Mouse (Mus musculus) MEL (cell line): ENCODE measurements around the gene Rasl12.

Source experiments
- CTCF ChIP-seq, 3 experiments: IDR thresholded peaks in 2 of 3; conservative IDR thresholded peaks in 1 of 3; 2 replicates each; pipeline ENCODE4 v1.5.1; 2011 to 2012; ENCODE audit warnings: low read length in 3 of 3, low read depth in 2 of 3, mild to moderate bottlenecking in 2 of 3, improper control_type of control experiment in 1 of 3, inconsistent platforms in 1 of 3, mixed read lengths in 1 of 3, moderate library complexity in 1 of 3; ENCODE audit not compliant: control insufficient read depth in 1 of 3, insufficient read depth in 1 of 3, poor library complexity in 1 of 3, severe bottlenecking in 1 of 3
- USF1 ChIP-seq: IDR thresholded peaks from 2 replicates; pipeline ENCODE4 v1.6.1; 2014; ENCODE audit warnings: low read depth, mild to moderate bottlenecking, inconsistent platforms, low read length, improper control_type of control experiment, moderate library complexity

DNA sequence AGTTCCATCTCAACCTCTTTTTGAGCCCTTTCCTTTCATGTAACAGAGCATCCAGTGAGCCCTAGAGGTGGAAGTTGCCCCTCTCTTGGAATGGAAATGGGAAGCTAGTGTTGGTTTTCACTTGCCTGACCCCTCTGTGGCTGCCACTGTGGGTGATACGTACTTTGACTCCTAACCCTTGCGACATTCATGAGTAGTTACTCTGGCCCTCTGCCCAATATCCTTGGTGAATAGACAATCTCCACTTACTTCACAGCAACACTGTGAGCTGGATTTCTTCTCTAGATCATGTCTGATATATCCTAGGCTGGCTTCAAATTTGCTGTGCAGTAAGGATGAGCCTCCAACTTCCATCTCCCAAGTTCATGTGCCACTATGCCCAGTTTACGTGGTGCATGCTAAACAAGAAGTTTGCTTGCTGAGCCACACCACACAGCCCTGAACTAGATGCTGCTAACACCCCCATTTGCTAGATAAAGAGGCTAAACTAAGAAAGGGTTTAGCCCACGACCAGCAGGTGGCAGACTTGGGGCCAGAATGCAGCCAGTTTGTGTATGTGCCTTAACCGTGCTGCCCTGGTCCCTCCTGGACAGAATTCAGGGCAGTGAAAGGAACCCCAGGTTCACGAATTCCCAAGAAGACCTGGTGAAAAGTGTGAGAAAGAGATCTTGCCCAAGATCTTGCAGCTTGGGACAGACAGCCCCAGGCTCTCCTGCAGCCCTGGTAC is 5.5 kb upstream of the Rasl12 start:
- peak; percentile 83 to 92 (median 88) for TF ChIP-seq CTCF (IDR thresholded peaks at IDR 0.05 in 2 of 3, conservative IDR thresholded peaks at IDR 0.05 in 1 of 3; ENCODE audit: control insufficient read depth in 1 of 3, insufficient read depth in 1 of 3, low read depth in 2 of 3, low read length in 3 of 3, poor library complexity in 1 of 3, severe bottlenecking in 1 of 3)
- TF ChIP-seq USF1 = no peak
